Mouse (Mus musculus) ES-E14 (cell line): Measurements from ENCODE around the gene Papss2.

ENCODE experiments used
- CHD2 ChIP-seq: IDR thresholded peaks from 2 replicates; pipeline ENCODE4 v1.6.1; 2014; ENCODE audit warnings: mild to moderate bottlenecking, low read depth, low read length, inconsistent platforms
- HCFC1 ChIP-seq: IDR thresholded peaks from 2 replicates; pipeline ENCODE4 v1.6.1; 2012; ENCODE audit warnings: low read length, inconsistent platforms, borderline replicate concordance; ENCODE audit not compliant: insufficient read depth
- MAFK ChIP-seq: IDR thresholded peaks from 2 replicates; pipeline ENCODE4 v1.6.1; 2014; ENCODE audit warnings: mild to moderate bottlenecking, low read depth, low read length, inconsistent platforms; ENCODE audit not compliant: insufficient read depth
- ZC3H11A ChIP-seq: IDR thresholded peaks from 2 replicates; pipeline ENCODE4 v1.6.1; 2012; ENCODE audit warnings: low read depth, mild to moderate bottlenecking, inconsistent platforms, low read length, borderline replicate concordance
- ZNF384 ChIP-seq: IDR thresholded peaks from 2 replicates; pipeline ENCODE4 v1.6.1; 2012; ENCODE audit warnings: low read depth, low read length, inconsistent platforms

- no peak for TF ChIP-seq HCFC1
- TF ChIP-seq ZC3H11A, result no peak
- TF ChIP-seq ZNF384, result no peak
- no peak for TF ChIP-seq CHD2
- TF ChIP-seq MAFK, result no peak
Observed at GRCm38 (mm10) chr19:32665243-32665642, 69.7 kb downstream of the Papss2 start.
